ENCODE assay signal across 30 mouse cellular contexts in genomic region chr4:62551966-62552365, GRCm38 (mm10). TPM values are rescaled to one million over a fixed set of nuclear protein-coding genes. Genes with fewer than 3 reads are reported as not detected.
DNase-seq lines count a peak whose midpoint lies in the region; ATAC-seq and TF ChIP-seq lines count a peak whose summit lies in the region.
"Had no signal": no experiment of that assay in that cellular context is flagged by ENCODE, and none has a peak within 500 bp of the region (broad histone marks: within the 10 kb centered on the region; RNA-seq: fewer than 3 reads in every experiment).

No protein-coding gene starts in this region.

- H3K27ac ChIP-seq in thymus, adult 2 months (ENCODE audit: control insufficient read depth, insufficient read depth, low read length): no peak overlapping the region
- no peak overlapping the region for H3K27ac ChIP-seq in hindbrain, embryonic 12.5 days
- no peak overlapping the region for H3K27ac ChIP-seq in heart, embryonic 10.5 days
- H3K27ac ChIP-seq: hindbrain, embryonic 10.5 days; hindbrain, postnatal 0 days; limb, embryonic 12.5 days; liver, embryonic 15.5 days; neural tube, embryonic 12.5 days had no signal

- no peak overlapping the region for H3K4me2 ChIP-seq in hindbrain, embryonic 12.5 days (replicated peaks)
- H3K4me2 ChIP-seq: limb, embryonic 12.5 days; liver, embryonic 15.5 days; lung, embryonic 14.5 days; midbrain, embryonic 11.5 days; neural tube, embryonic 12.5 days had no signal

- no peak overlapping the region for H3K9ac ChIP-seq in hindbrain, embryonic 12.5 days
- H3K9ac ChIP-seq: limb, embryonic 12.5 days; liver, embryonic 15.5 days; lung, embryonic 14.5 days; neural tube, embryonic 12.5 days had no signal

- WGBS in thymus, adult 2 months: 9% methylated on average over 7 of the region's 7 CpGs
- WGBS in hindbrain, embryonic 12.5 days: 85% methylated on average over 7 of the region's 7 CpGs
- 78% methylated on average over 7 of the region's 7 CpGs for WGBS in heart, embryonic 10.5 days

- no peaks in the 10 kb centered on the region for H3K27me3 ChIP-seq in thymus, adult 2 months (ENCODE audit: control insufficient read depth, insufficient read depth, low read length)
- no peaks in the 10 kb centered on the region for H3K27me3 ChIP-seq in hindbrain, embryonic 12.5 days
- peaks cover 9% of the 10 kb centered on the region for H3K27me3 ChIP-seq in heart, embryonic 10.5 days (ENCODE audit: insufficient read depth, poor library complexity, severe bottlenecking)
- H3K27me3 ChIP-seq: neural tube, embryonic 12.5 days had no signal

- no peaks in the 10 kb centered on the region for H3K36me3 ChIP-seq in thymus, adult 2 months (ENCODE audit: control insufficient read depth, insufficient read depth, low read length)
- H3K36me3 ChIP-seq in hindbrain, embryonic 12.5 days: no peaks in the 10 kb centered on the region
- H3K36me3 ChIP-seq in heart, embryonic 10.5 days: no peaks in the 10 kb centered on the region
- H3K36me3 ChIP-seq: G1E; hindbrain, embryonic 10.5 days; limb, embryonic 12.5 days; liver, embryonic 15.5 days; neural tube, embryonic 12.5 days had no signal

- peaks cover 5% of the 10 kb centered on the region for H3K4me1 ChIP-seq in thymus, adult 2 months (replicated peaks; ENCODE audit: control insufficient read depth, insufficient read depth, low read length)
- no peaks in the 10 kb centered on the region for H3K4me1 ChIP-seq in hindbrain, embryonic 12.5 days
- peaks cover 3% of the 10 kb centered on the region; the same call in 1 of the 2 replicates for H3K4me1 ChIP-seq in heart, embryonic 10.5 days
- H3K4me1 ChIP-seq: hindbrain, embryonic 10.5 days; limb, embryonic 12.5 days; liver, embryonic 15.5 days; neural tube, embryonic 12.5 days had no signal

- no peak for TF ChIP-seq POLR2A in thymus, adult 2 months (IDR thresholded peaks at IDR 0.05; ENCODE audit: control insufficient read depth, extremely low read depth, insufficient read depth, low read length, poor library complexity)

- DNase-seq in CD4-positive, CD25-positive, alpha-beta regulatory T cell, adult 2 months (ENCODE audit: low read depth, low spot score): peak; percentile 59
- peak; percentile 54 for DNase-seq in thymus, adult 2 months
- peak; percentile 53 to 61 for DNase-seq in thymus, postnatal 36 days
- DNase-seq in heart, embryonic 10.5 days (ENCODE audit: low spot score): no peak
- no peak for DNase-seq in cerebellum, adult 8-10 months
- DNase-seq: adrenal gland, postnatal 25 days; cerebellum, adult 11-12 months; cerebellum, postnatal 10 days; gastrocnemius, postnatal 10 days; heart, postnatal 14 days; kidney, adult 9 months; kidney, postnatal 14 days; layer of hippocampus, adult 9-11 months; lung, embryonic 14.5 days; lung, postnatal 14 days; right cerebral cortex, adult 18-20 months had no signal

- no peak overlapping the region for H3K4me3 ChIP-seq in thymus, adult 2 months (ENCODE audit: control insufficient read depth, insufficient read depth, low read length)
- H3K4me3 ChIP-seq in hindbrain, embryonic 12.5 days: no peak overlapping the region
- no peak overlapping the region for H3K4me3 ChIP-seq in heart, embryonic 10.5 days
- H3K4me3 ChIP-seq: erythroblast, embryonic 14.5 days; hindbrain, embryonic 10.5 days; limb, embryonic 12.5 days; liver, embryonic 15.5 days; neural tube, embryonic 12.5 days had no signal

- no peaks in the 10 kb centered on the region for H3K9me3 ChIP-seq in hindbrain, embryonic 12.5 days (replicated peaks)
- no peaks in the 10 kb centered on the region for H3K9me3 ChIP-seq in heart, embryonic 10.5 days
- H3K9me3 ChIP-seq: G1E; hindbrain, embryonic 10.5 days; limb, embryonic 12.5 days; liver, embryonic 15.5 days; neural tube, embryonic 12.5 days had no signal

- peak; percentile 36 for ATAC-seq in activated CD4-positive, CD25-positive, alpha-beta regulatory T cell, adult 4 months
- ATAC-seq in hindbrain, embryonic 12.5 days (ENCODE audit: low FRiP score): no peak
- ATAC-seq: forebrain, embryonic 16.5 days; hindbrain, postnatal 0 days; intestine, postnatal 0 days; midbrain, embryonic 16.5 days had no signal

- no peak for TF ChIP-seq CTCF in thymus, adult 2 months (IDR thresholded peaks at IDR 0.05; ENCODE audit: borderline replicate concordance, control insufficient read depth, extremely low read depth, insufficient read depth, low read length, poor library complexity)

RNA-seq across cellular contexts. Expression of gene Rgs3, which starts 7.7 kb away (rescaled TPM):
- polyA plus RNA-seq in activated CD4-positive, CD25-positive, alpha-beta regulatory T cell, adult 4 months (2017; shearing (Covaris generic)): 10 to 100 TPM; 45.2 to 51.1 TPM
- polyA plus RNA-seq in thymus, adult 2 months (2012; rRNA removed): 61.1 and 81.3 TPM in 2 replicates
- 70.9 and 71.6 TPM in 2 replicates for polyA plus RNA-seq in hindbrain, embryonic 12.5 days (2016; fragmentation: Nextera tagmentation; extraction: Ambion mirVana)
- polyA plus RNA-seq in heart, embryonic 10.5 days (2016; fragmentation: Nextera tagmentation; extraction: Ambion mirVana): 61.4 and 65.4 TPM in 2 replicates
- polyA plus RNA-seq: G1E had no signal

RNA-seq across cellular contexts. Expression of gene 4933430I17Rik, which starts 26.8 kb away (rescaled TPM):
- polyA plus RNA-seq in activated CD4-positive, CD25-positive, alpha-beta regulatory T cell, adult 4 months (2017; shearing (Covaris generic)): under 1 TPM; 0.25 to 0.62 TPM
- 0.15 and 0.16 TPM in 2 replicates for polyA plus RNA-seq in thymus, adult 2 months (2012; rRNA removed)
- 0.84 and 1.2 TPM in 2 replicates for polyA plus RNA-seq in hindbrain, embryonic 12.5 days (2016; fragmentation: Nextera tagmentation; extraction: Ambion mirVana)
- 0.36 and 0.49 TPM in 2 replicates for polyA plus RNA-seq in heart, embryonic 10.5 days (2016; fragmentation: Nextera tagmentation; extraction: Ambion mirVana)
- polyA plus RNA-seq: erythroblast, embryonic 14.5 days; liver, adult 2 months had no signal

RNA-seq across cellular contexts. Expression of gene Pole3, which starts 27.1 kb away (rescaled TPM):
- polyA plus RNA-seq in activated CD4-positive, CD25-positive, alpha-beta regulatory T cell, adult 4 months (2017; shearing (Covaris generic)): 10 to 100 TPM; 31.6 to 33.3 TPM
- polyA plus RNA-seq in thymus, adult 2 months (2012; rRNA removed): 18.0 and 20.9 TPM in 2 replicates
- polyA plus RNA-seq in hindbrain, embryonic 12.5 days (2016; fragmentation: Nextera tagmentation; extraction: Ambion mirVana): 80.2 and 84.7 TPM in 2 replicates
- polyA plus RNA-seq in heart, embryonic 10.5 days (2016; fragmentation: Nextera tagmentation; extraction: Ambion mirVana): 72.1 and 87.4 TPM in 2 replicates

RNA-seq across cellular contexts. Expression of gene Alad, which starts 32.2 kb away (rescaled TPM):
- 10 to 100 TPM; 68.8 to 82.3 TPM for polyA plus RNA-seq in activated CD4-positive, CD25-positive, alpha-beta regulatory T cell, adult 4 months (2017; shearing (Covaris generic))
- polyA plus RNA-seq in thymus, adult 2 months (2012; rRNA removed): 56.2 and 75.9 TPM in 2 replicates
- polyA plus RNA-seq in hindbrain, embryonic 12.5 days (2016; fragmentation: Nextera tagmentation; extraction: Ambion mirVana): 58.8 and 64.3 TPM in 2 replicates
- polyA plus RNA-seq in heart, embryonic 10.5 days (2016; fragmentation: Nextera tagmentation; extraction: Ambion mirVana): 144 and 157 TPM in 2 replicates

RNA-seq across cellular contexts. Expression of gene Hdhd3, which starts 48.7 kb away (rescaled TPM):
- polyA plus RNA-seq in activated CD4-positive, CD25-positive, alpha-beta regulatory T cell, adult 4 months (2017; shearing (Covaris generic)): 1 to 10 TPM; 1.1 to 2.4 TPM
- polyA plus RNA-seq in thymus, adult 2 months (2012; rRNA removed): 4.5 and 7.0 TPM in 2 replicates
- 11.8 and 12.7 TPM in 2 replicates for polyA plus RNA-seq in hindbrain, embryonic 12.5 days (2016; fragmentation: Nextera tagmentation; extraction: Ambion mirVana)
- 7.0 and 10.1 TPM in 2 replicates for polyA plus RNA-seq in heart, embryonic 10.5 days (2016; fragmentation: Nextera tagmentation; extraction: Ambion mirVana)

Comparison
In these comparisons a context has a peak if more than half of its experiments do, and no peak if none do; other contexts are left out.
1. DNase-seq: peak in CD4-positive, CD25-positive, alpha-beta regulatory T cell, adult 2 months (single experiment), thymus, adult 2 months (single experiment) and thymus, postnatal 36 days (2 of 2); none in heart, embryonic 10.5 days (single experiment) and cerebellum, adult 8-10 months (single experiment).